Mouse (Mus musculus): ENCODE measurements at regions not wholly inside any gene's neighbourhood (a gene's known extent, or its start where the extent isn't known, plus 50 kb on each side); places are given as distances from the start of the nearest gene placed in this dataset.

DNA sequence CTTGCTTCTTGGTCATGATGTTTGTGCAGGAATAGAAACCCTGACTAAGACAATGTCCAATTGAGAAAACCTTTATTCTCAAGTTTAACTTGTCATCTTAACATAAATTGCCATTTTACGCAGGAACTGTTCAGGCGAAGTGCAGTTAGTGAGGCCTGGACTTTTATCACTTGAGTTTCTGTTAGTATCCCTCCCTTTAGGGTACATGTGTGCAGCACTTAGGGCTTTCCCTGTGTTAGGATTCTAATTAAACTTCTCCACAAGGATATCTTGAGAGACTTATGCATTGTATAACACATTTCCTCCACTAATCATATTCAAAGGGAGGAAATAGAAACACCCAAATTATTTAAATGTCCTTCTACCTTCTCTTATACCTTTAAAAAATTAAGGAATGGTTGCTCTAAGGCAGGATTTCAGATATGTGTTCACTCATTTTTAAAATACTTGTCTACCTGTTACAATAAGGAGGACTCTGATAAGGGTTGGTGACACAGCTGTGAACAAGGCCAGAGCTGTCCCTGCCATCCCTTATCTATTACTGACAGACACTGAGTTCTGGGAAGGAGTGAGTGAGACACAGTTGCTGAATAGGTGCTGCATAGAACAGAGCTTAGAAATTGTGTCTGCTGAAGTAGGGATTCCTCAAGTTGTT is 115.2 kb downstream of the Ogfrl1 start:
- TF ChIP-seq CTCF (IDR thresholded peaks at IDR 0.05; ENCODE audit: insufficient read depth, low read length) (no peak), POLR2A (IDR thresholded peaks at IDR 0.05; ENCODE audit: borderline replicate concordance, extremely low read depth, low read depth, low read length) (no peak)

Measured in lung, adult 2 months (tissue).